Mouse (Mus musculus): ENCODE measurements at regions not wholly inside any gene's neighbourhood (a gene's known extent, or its start where the extent isn't known, plus 50 kb on each side); places are given as distances from the start of the nearest gene placed in this dataset.

DNA sequence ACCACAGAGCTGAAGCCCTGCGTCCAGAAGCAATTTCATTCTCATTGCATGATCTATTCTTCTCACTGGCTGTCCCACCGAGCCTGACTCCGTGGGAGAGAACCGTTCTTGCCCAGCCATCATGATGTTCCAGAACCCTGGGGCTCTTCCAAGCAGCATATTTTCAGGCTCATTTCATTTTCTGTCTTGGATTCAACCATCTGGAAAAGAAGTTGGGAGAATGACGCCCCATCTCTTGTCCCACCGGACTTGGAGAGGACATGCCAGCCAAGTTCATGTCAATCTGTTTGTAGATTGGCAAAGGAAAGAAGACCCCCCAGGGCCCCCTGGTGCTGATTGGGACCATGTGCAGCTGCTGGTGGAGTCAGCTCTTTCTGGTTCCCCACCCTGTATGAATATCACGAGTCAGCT, 1400.5 kb upstream of the Lrrc6 start:
- DNase-seq (ENCODE audit: low read depth, low spot score), result no peak

- DNase-seq (ENCODE audit: low read depth, low spot score), result no peak
Measured at GRCm38 (mm10) chr15:67899772-67900171, 1399.1 kb upstream of the Lrrc6 start.

GRCm38 (mm10) chr15:67898959-67899403, 1398.3 kb upstream of the Lrrc6 start:
- no peak for DNase-seq (ENCODE audit: low read depth, low spot score)

DNA sequence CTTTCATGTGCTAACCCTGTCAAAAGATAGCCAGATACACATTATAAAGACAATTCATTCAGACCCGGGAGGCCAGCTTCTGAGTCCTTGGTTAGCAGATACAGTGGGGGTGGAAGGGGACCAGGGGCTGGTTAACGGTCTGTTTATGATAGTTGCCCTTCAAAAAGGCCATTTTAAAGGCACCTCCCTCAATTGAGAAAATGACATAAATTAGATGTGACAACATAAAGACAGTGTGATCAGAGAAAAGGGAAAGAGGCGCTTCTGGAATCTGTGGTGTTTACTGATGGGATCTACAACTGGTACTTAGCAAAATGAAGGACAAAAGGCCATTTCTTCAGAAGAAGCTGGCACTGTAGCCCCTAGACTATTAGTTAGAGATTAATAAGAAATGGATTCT, 1391.4 kb upstream of the Lrrc6 start:
- no peak for DNase-seq (ENCODE audit: low read depth, low spot score)

GRCm38 (mm10) chr15:67890612-67891304, 1390.0 kb upstream of the Lrrc6 start:
- DNase-seq (ENCODE audit: low read depth, low spot score), result no peak

- DNase-seq (ENCODE audit: low read depth, low spot score), result no peak
Measured at GRCm38 (mm10) chr15:67888548-67888947, 1387.8 kb upstream of the Lrrc6 start.

DNA sequence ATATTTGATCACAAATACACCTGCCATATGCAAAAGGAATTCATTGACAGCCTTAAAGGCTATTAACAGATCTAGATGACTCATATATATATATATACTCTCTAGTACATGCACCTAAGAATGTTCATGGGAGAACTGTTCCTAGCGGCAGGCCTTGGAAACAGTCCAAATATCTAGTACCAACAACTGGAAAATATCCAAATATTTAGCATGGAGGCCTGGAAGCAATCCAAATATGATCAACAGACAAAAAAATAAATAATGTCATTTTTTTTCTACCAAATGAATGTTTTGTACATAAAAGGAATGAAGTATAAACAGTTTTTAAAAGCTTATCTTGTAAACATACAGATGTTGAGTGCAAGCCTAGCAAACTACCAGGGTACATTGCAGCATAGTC, 1354.6 kb upstream of the Lrrc6 start:
- no peak for DNase-seq (ENCODE audit: low read depth, low spot score)

DNA sequence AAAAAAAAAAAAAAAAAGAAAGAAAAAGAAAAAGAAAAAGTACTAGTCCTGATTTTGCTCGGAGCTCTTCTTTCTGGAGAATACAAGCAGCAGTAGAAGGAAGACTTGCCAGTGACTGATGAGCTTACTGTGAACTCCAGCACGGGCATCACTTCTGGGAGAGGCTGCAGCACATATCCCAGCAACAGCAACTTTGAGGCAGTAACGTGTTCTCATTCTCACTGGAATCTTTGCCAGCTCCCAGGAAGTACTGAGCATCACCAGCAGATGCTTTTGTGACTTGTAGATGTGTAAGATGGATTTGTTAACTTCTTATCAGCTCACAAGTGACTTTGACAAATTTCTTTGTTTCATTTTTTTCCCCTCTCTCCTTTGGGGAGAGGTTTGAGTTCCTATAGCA, 1349.4 kb upstream of the Lrrc6 start:
- no peak for DNase-seq (ENCODE audit: low read depth, low spot score)

- DNase-seq (ENCODE audit: low read depth, low spot score), result no peak
Measured at GRCm38 (mm10) chr15:67845707-67846106, 1345.0 kb upstream of the Lrrc6 start.

- no peak for DNase-seq (ENCODE audit: low read depth, low spot score)
Measured at GRCm38 (mm10) chr15:67840671-67841070, 1340.0 kb upstream of the Lrrc6 start.

DNA sequence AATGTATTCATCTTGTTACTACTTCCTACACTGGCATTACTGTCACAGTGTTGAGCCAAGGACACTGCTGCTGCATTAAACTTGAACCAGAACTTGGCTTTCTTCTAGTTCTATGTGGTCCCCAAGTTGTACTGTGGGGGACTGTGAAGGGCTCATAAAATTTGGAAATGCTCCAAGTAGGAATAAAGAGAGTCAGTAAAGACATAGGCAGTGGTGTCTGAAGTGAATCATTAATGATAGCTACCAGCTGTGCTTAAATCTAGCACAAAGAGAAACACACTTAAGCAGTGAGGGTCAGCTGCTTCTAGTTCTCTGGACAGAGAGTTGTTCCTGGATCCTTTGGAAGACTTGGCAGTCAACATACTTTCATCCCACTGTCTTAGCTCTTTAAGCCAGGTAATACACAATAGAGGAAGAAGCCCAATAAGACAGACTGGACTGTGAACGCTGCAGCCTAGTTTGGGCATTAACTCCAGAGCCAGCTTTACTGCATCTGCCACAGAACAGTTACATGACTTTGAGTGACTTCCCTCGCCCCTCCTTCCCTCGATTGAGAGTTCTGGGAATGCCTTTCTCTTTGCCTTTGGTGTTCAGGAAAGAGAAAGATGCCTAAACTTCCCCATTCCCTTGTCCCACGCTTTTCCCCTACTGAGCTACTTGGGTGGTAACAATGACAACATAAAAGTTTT, 1325.2 kb upstream of the Lrrc6 start:
- no peak for DNase-seq (ENCODE audit: low read depth, low spot score)

- no peak for DNase-seq (ENCODE audit: low read depth, low spot score)
Measured at GRCm38 (mm10) chr15:67823226-67823625, 1322.5 kb upstream of the Lrrc6 start.

DNA sequence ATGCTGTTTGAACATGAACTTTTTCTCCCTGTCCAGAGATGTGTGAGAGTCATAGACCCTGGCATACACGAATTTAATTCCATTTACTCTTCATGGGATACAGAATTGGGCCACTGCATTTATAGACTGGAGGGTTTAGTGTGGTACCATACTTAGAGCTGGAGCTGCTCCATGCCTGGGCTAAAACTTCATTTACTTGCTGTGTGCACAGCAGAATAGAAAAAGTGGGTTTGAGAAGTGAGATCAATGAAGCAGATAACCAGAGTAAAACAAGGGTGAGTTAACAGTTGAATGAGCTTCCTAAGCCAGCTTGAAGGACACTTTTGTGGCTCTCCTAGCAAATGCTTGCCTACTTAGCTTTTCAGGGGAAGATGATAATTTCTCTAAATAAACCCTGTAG, 1299.2 kb upstream of the Lrrc6 start:
- no peak for DNase-seq (ENCODE audit: low read depth, low spot score)

DNA sequence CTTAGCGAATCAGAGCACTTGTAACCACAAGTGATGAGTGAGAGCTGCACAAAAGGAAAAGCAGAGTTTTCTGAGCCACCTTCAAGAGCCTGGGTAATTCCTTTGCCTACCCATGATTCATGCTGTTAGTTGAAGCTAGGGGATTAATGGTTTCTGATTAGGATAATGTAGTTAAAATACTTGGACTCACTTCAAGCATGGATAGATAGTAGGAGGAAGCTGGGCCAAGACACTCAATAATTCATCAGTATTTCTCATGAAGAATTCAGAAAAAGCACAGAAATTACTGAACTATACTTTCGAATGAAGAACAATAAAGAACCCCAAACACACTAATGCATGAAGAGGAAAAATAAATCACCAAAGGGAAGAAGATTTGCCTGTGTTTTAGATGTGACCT, 1294.9 kb upstream of the Lrrc6 start:
- no peak for DNase-seq (ENCODE audit: low read depth, low spot score)

DNA sequence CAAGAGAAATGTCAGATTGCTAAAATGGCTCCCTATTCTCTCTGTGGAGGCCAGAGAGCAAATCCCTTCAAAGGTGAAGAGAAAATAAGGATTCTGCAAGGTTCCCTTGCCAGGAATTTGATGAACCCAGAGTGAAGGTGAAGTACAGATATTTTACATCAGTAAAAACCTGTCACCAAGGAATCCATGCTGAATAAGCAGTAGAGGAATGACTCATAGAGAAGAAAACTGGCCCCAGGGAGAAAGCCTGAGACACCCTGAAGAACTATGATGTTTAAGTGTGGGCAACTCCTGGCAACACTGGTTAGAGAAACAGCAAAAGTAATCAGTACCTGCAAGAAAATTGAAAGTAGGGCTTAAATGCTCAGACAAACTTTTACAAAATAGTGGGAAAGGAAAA, 1292.1 kb upstream of the Lrrc6 start:
- DNase-seq (ENCODE audit: low read depth, low spot score), result no peak

- no peak for DNase-seq (ENCODE audit: low read depth, low spot score)
Measured at GRCm38 (mm10) chr15:67788587-67788986, 1287.9 kb upstream of the Lrrc6 start.

GRCm38 (mm10) chr15:67785583-67785982, 1284.9 kb upstream of the Lrrc6 start:
- DNase-seq (ENCODE audit: low read depth, low spot score), result no peak

DNA sequence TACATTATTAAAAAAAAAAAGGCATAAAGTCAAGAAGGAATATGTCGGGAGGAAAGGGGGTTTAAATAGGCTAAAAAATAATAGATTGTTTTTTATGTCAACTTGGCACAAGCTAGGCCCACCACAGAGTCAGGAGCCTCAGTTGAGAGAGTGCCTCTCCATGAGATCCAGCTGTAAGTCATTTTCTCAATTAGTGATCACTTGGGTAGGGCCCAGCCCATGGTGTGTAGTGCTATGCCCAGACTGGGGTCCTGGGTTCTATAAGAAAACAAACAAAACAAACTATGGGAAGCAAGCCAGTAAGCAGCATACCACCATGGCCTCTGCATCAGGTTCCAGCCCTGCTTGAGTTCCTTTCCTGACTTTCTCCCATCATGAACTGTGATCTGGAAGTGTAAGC, 1283.0 kb upstream of the Lrrc6 start:
- DNase-seq (ENCODE audit: low read depth, low spot score), result no peak

DNA sequence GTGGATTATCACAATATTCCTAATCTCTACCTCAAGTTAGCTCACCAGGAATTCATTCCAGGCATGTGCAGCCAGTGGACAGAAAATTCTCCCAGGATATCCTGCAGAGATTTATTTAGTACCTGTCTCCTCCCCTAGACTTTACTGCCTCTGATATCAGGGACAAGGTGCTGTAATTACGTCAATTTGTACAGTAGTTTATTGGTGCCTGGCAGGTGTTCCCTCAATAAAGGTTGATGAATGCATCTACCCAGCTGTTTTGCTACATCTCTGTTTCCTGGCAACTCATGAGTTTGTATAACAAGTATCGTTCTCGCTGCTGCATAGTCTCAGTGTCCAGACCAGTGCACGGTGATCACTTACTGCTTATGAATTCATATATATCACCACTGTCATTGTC, 1281.8 kb upstream of the Lrrc6 start:
- no peak for DNase-seq (ENCODE audit: low read depth, low spot score)

DNA sequence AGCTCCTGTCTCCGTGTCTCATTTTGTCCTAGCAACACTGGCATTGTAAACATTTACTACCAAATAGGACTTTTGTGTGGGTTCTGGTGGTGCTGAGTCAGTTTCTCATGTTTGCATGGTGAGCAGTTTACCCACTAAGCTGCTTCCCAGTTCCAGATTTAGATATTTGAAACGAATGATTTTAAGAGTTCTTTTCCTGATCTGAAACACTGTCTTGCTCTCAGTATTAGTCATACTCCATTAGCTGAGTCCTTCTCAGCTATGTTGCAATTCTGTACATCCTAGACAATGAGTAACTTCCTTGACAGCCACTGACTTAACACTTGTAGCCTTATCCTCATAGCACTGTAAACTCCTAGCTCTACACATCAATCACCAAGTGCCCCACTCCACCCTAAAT, 1280.1 kb upstream of the Lrrc6 start:
- DNase-seq (ENCODE audit: low read depth, low spot score), result no peak

DNA sequence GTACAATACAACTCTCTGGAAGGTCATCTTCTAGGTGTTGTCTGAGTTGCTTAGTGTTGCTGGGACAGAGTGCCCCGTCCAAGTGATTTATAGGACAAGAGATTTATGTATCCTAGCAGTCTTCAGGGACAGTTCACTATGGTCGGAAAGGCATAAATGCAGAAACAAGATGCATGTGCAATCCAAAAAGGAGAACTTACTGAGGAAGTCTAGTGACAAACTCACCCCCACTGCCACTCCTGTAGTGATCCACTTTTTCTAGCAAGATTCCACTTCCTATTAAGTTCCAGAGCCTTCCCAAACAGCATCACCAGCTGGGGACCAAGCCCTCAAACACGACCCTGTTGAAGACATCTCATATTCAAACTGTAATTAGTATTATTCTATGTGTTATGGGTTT, 1266.9 kb upstream of the Lrrc6 start:
- DNase-seq (ENCODE audit: low read depth, low spot score), result no peak

GRCm38 (mm10) chr15:67759221-67759620, 1258.5 kb upstream of the Lrrc6 start:
- DNase-seq (ENCODE audit: low read depth, low spot score), result no peak

DNA sequence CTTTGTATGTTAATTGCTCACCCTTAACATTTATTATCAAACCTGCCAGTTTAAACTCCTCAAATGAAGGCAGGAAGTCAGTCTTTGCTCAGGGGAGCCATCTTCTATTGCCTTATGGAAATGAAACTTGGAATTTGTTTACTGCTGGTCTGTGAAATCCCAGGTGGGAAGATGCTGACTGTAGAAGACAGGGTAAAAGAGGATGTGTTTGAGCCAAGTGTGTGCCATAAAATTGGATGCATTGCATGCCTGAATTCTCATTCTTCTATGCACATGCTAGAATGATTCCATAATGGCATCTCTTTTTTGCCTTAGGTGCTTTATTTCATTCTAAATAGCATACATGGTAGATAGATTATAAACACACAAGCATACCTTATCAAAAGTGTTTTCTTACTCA, 1249.9 kb upstream of the Lrrc6 start:
- DNase-seq (ENCODE audit: low read depth, low spot score), result no peak
